Mouse (Mus musculus) liver, adult (tissue): ENCODE measurements around the gene Rmnd1.

Experiments used
- GATA4 ChIP-seq: IDR thresholded peaks from 2 replicates; pipeline ENCODE4 v1.6.1; 2014; ENCODE audit warnings: mild to moderate bottlenecking, low read length; ENCODE audit not compliant: insufficient replicate concordance

Rmnd1 gene

GRCm38 (mm10) chr10:4376931-4377330 is 55.3 kb downstream of the Rmnd1 start:
- TF ChIP-seq GATA4, result no peak

- no peak for TF ChIP-seq GATA4
Measured at GRCm38 (mm10) chr10:4376461-4376860, 55.7 kb downstream of the Rmnd1 start.

GRCm38 (mm10) chr10:4375267-4375666 is 56.9 kb downstream of the Rmnd1 start:
- no peak for TF ChIP-seq GATA4

DNA sequence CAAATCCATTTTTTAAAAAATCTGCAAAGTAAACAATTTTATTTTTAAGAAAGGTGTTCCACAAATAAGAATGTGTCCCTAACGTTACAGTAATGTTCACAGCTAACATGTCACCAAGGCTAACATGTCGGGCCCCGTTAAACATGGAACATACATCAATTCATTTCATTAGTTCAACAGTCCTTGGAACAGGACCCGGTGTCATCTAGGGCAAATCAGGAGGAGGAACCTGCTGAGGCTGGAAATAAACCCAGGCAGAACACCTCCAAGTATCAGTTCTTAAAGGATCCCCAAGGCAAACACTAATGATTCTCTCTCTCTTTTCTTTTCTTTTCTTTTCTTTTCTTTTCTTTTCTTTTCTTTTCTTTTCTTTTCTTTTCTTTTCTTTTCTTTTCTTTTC is 57.5 kb downstream of the Rmnd1 start:
- TF ChIP-seq GATA4, result no peak

- no peak for TF ChIP-seq GATA4
Measured at GRCm38 (mm10) chr10:4374239-4374638, 57.9 kb downstream of the Rmnd1 start.

DNA sequence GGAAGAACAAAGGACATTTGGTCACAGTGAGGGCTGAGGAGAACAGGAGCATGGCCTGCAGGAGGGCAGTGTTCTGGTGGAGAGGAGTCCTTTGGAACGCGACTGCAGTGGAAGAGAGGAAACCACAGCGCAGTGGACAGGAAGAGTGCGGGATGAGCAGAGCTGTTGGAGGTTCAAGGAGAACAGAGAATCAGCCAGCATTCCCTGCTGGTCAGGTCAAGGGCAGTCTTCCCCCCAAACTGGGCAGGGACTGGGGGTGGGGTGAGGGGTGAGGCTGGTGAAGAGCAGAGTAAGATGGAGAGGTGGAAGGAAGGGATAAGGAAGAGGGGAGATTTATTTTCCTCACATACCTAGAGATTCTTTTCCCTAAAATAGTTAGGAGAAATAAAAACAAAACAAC is 58.6 kb downstream of the Rmnd1 start:
- TF ChIP-seq GATA4, result no peak

- no peak for TF ChIP-seq GATA4
Measured at GRCm38 (mm10) chr10:4372011-4372410, 60.2 kb downstream of the Rmnd1 start.

DNA sequence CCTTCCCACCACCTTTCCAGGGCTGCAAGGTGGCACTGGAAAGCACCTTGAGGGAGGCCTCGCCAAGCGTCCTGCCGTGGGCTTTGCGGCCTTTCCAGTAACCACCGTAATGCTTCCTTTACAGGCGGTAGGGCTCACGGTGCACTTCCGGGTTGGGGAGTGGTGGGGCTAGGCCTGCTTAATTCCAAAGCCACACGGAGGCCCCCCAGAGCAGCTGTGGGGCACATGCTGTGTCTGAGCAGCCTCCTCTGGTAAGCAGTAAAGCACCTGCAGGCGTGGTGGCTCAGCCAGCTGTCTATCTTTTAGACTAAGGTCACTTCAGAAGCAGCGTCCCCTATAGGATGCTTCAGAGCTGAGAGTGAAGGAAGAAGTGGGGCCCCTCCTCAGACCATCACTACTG is 62.1 kb downstream of the Rmnd1 start:
- TF ChIP-seq GATA4, result no peak

GRCm38 (mm10) chr10:4364618-4365017 is 67.6 kb downstream of the Rmnd1 start:
- no peak for TF ChIP-seq GATA4

DNA sequence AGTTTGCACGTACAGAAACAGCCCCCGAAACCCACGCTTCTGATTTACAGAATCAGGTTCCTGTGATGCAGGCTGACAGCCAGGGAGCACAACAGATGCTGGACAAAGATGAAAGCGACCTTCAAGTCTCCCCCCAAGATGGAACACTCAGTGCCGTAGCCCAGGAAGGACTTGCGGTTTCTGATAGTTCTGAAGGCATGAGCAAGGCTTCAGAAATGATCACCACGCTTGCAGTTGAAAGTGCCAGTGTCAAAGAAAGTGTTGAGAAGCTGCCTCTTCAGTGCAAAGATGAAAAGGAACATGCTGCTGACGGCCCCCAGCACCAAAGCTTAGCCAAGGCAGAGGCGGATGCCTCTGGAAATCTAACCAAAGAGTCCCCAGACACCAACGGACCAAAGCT is 74.8 kb downstream of the Rmnd1 start:
- no peak for TF ChIP-seq GATA4

DNA sequence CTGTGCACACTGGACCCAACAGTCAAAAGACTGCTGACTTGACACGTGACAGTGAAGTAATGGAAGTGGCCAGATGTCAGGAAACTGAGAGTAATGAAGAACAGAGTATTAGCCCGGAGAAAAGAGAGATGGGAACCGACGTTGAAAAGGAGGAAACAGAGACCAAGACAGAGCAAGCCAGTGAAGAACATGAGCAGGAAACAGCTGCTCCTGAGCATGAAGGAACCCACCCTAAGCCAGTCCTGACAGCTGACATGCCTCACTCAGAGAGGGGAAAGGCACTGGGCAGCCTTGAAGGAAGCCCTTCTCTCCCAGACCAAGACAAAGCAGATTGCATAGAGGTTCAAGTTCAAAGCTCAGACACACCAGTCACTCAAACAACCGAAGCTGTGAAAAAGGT is 75.5 kb downstream of the Rmnd1 start:
- TF ChIP-seq GATA4, result no peak

- TF ChIP-seq GATA4, result no peak
Measured at GRCm38 (mm10) chr10:4355882-4356451, 76.2 kb downstream of the Rmnd1 start.

GRCm38 (mm10) chr10:4354371-4355260 is 77.6 kb downstream of the Rmnd1 start:
- no peak for TF ChIP-seq GATA4
